Mouse (Mus musculus): ENCODE results near the gene Olfr211. TPM values are rescaled to one million over a fixed set of nuclear protein-coding genes. Genes with fewer than 3 reads are reported as not detected.

Gene Olfr211
- not detected in 2 replicates for total RNA-seq (2014; rRNA removed)
- polyA plus RNA-seq (2015; fragmentation: Nextera tagmentation; extraction: Ambion mirVana), result not detected in 2 replicates

GRCm38 (mm10) chr6:116488791-116489190 is at the start of gene Olfr211:
Gene Olfr211, plus strand, starts transcription at chr6:116489091.
- Histone ChIP-seq H3K9me3 (ENCODE audit: low read length) (no peaks in the 10 kb centered on the region), H3K9ac (no peak within 1 kb of the TSS), H3K27me3 (ENCODE audit: insufficient read depth, low read length) (no peaks in the 10 kb centered on the region), H3K36me3 (ENCODE audit: insufficient read depth) (no peaks in the 10 kb centered on the region), H3K4me2 (ENCODE audit: low read depth) (no peak within 1 kb of the TSS), H3K4me3 (ENCODE audit: low read depth, low read length) (no peak within 1 kb of the TSS), H3K27ac (ENCODE audit: low read depth, low read length) (no peak within 1 kb of the TSS), H3K4me1 (ENCODE audit: insufficient read depth) (no peaks in the 10 kb centered on the region)
- DNase-seq, result no peak
- WGBS, result 56% methylated on average over 4 of the region's 4 CpGs
- no peak for TF ChIP-seq CTCF (IDR thresholded peaks at IDR 0.05; ENCODE audit: low read depth)
- no peak for ATAC-seq

GRCm38 (mm10) chr6:116439531-116439930 is 49.4 kb upstream of the Olfr211 start:
- TF ChIP-seq CTCF (IDR thresholded peaks at IDR 0.05; ENCODE audit: low read depth), result no peak
- H3K9ac ChIP-seq, result no peak overlapping the region
- H3K27ac ChIP-seq (ENCODE audit: low read depth, low read length), result no peak overlapping the region
- H3K27me3 ChIP-seq (ENCODE audit: insufficient read depth, low read length), result no peaks in the 10 kb centered on the region
- WGBS, result 91% methylated on average over 6 of the region's 6 CpGs
- H3K4me2 ChIP-seq (ENCODE audit: low read depth), result no peak overlapping the region
- no peaks in the 10 kb centered on the region for H3K4me1 ChIP-seq (ENCODE audit: insufficient read depth)
- H3K4me3 ChIP-seq (ENCODE audit: low read depth, low read length), result no peak overlapping the region
- no peaks in the 10 kb centered on the region for H3K36me3 ChIP-seq (ENCODE audit: insufficient read depth)
- DNase-seq (no peak), ATAC-seq (no peak)
- H3K9me3 ChIP-seq (ENCODE audit: low read length), result no peaks in the 10 kb centered on the region

GRCm38 (mm10) chr6:116440447-116440846 is 48.4 kb upstream of the Olfr211 start:
- H3K4me3 ChIP-seq (ENCODE audit: low read depth, low read length), result no peak overlapping the region
- no peaks in the 10 kb centered on the region for H3K36me3 ChIP-seq (ENCODE audit: insufficient read depth)
- no peak overlapping the region for H3K9ac ChIP-seq
- DNase-seq, result no peak
- H3K27me3 ChIP-seq (ENCODE audit: insufficient read depth, low read length), result no peaks in the 10 kb centered on the region
- 79% methylated on average over 4 of the region's 4 CpGs for WGBS
- no peak for ATAC-seq
- no peak overlapping the region for H3K27ac ChIP-seq (ENCODE audit: low read depth, low read length)
- H3K9me3 ChIP-seq (ENCODE audit: low read length), result no peaks in the 10 kb centered on the region
- no peak overlapping the region for H3K4me2 ChIP-seq (ENCODE audit: low read depth)
- TF ChIP-seq CTCF (IDR thresholded peaks at IDR 0.05; ENCODE audit: low read depth), result no peak
- H3K4me1 ChIP-seq (ENCODE audit: insufficient read depth), result no peaks in the 10 kb centered on the region

GRCm38 (mm10) chr6:116440849-116441248 is 48.0 kb upstream of the Olfr211 start:
- no peak for TF ChIP-seq CTCF (IDR thresholded peaks at IDR 0.05; ENCODE audit: low read depth)
- no peaks in the 10 kb centered on the region for H3K9me3 ChIP-seq (ENCODE audit: low read length)
- 89% methylated on average over 4 of the region's 4 CpGs for WGBS

GRCm38 (mm10) chr6:116455781-116456180 is 33.1 kb upstream of the Olfr211 start:
- Histone ChIP-seq H3K9me3 (ENCODE audit: low read length) (no peaks in the 10 kb centered on the region), H3K36me3 (ENCODE audit: insufficient read depth) (no peaks in the 10 kb centered on the region), H3K4me3 (ENCODE audit: low read depth, low read length) (no peak overlapping the region), H3K27ac (ENCODE audit: low read depth, low read length) (no peak overlapping the region), H3K4me2 (ENCODE audit: low read depth) (no peak overlapping the region), H3K9ac (no peak overlapping the region), H3K27me3 (ENCODE audit: insufficient read depth, low read length) (peaks cover 10% of the 10 kb centered on the region), H3K4me1 (ENCODE audit: insufficient read depth) (no peaks in the 10 kb centered on the region)
- no peak for TF ChIP-seq CTCF (IDR thresholded peaks at IDR 0.05; ENCODE audit: low read depth)
- 79% methylated on average over 4 of the region's 4 CpGs for WGBS
- DNase-seq (no peak), ATAC-seq (no peak)

More at GRCm38 (mm10) chr6:116440849-116441248, 48.0 kb upstream of the Olfr211 start:
- no peak for ATAC-seq
- H3K9ac ChIP-seq, result no peak overlapping the region
- no peak overlapping the region for H3K4me2 ChIP-seq (ENCODE audit: low read depth)
- DNase-seq, result no peak
- no peak overlapping the region for H3K4me3 ChIP-seq (ENCODE audit: low read depth, low read length)
- H3K27ac ChIP-seq (ENCODE audit: low read depth, low read length), result no peak overlapping the region
- no peaks in the 10 kb centered on the region for H3K4me1 ChIP-seq (ENCODE audit: insufficient read depth)
- no peaks in the 10 kb centered on the region for H3K27me3 ChIP-seq (ENCODE audit: insufficient read depth, low read length)
- H3K36me3 ChIP-seq (ENCODE audit: insufficient read depth), result no peaks in the 10 kb centered on the region

- WGBS, result 90% methylated on average over 1 of the region's 1 CpGs
- no peak for TF ChIP-seq CTCF (IDR thresholded peaks at IDR 0.05; ENCODE audit: low read depth)
- Histone ChIP-seq H3K9ac (no peak overlapping the region), H3K27me3 (ENCODE audit: insufficient read depth, low read length) (peaks cover 17% of the 10 kb centered on the region), H3K36me3 (ENCODE audit: insufficient read depth) (no peaks in the 10 kb centered on the region), H3K4me3 (ENCODE audit: low read depth, low read length) (no peak overlapping the region), H3K9me3 (ENCODE audit: low read length) (no peaks in the 10 kb centered on the region), H3K4me1 (ENCODE audit: insufficient read depth) (no peaks in the 10 kb centered on the region), H3K4me2 (ENCODE audit: low read depth) (no peak overlapping the region), H3K27ac (ENCODE audit: low read depth, low read length) (no peak overlapping the region)
- DNase-seq, result no peak
- ATAC-seq, result no peak
Observed at GRCm38 (mm10) chr6:116456482-116456881, 32.4 kb upstream of the Olfr211 start.

GRCm38 (mm10) chr6:116458728-116459127 is 30.2 kb upstream of the Olfr211 start:
- no peak for DNase-seq
- no peak overlapping the region for H3K4me2 ChIP-seq (ENCODE audit: low read depth)
- H3K36me3 ChIP-seq (ENCODE audit: insufficient read depth), result no peaks in the 10 kb centered on the region
- TF ChIP-seq CTCF (IDR thresholded peaks at IDR 0.05; ENCODE audit: low read depth), result no peak
- H3K4me3 ChIP-seq (ENCODE audit: low read depth, low read length), result no peak overlapping the region
- H3K9ac ChIP-seq, result no peak overlapping the region
- no peaks in the 10 kb centered on the region for H3K4me1 ChIP-seq (ENCODE audit: insufficient read depth)
- peaks cover 18% of the 10 kb centered on the region for H3K27me3 ChIP-seq (ENCODE audit: insufficient read depth, low read length)
- ATAC-seq, result no peak
- 79% methylated on average over 4 of the region's 4 CpGs for WGBS
- no peak overlapping the region for H3K27ac ChIP-seq (ENCODE audit: low read depth, low read length)
- no peaks in the 10 kb centered on the region for H3K9me3 ChIP-seq (ENCODE audit: low read length)

Data from forebrain, postnatal 0 days (tissue).